Mouse (Mus musculus): ENCODE measurements around the gene Itgb6.

GRCm38 (mm10) chr2:60724660-60725059 lies 2.2 kb upstream of the Itgb6 start:
- TF ChIP-seq EP300 (IDR thresholded peaks at IDR 0.05; ENCODE audit: low read depth) (no peak), CTCF (IDR thresholded peaks at IDR 0.05; ENCODE audit: low read depth) (no peak)
